In the genomic region with DNA sequence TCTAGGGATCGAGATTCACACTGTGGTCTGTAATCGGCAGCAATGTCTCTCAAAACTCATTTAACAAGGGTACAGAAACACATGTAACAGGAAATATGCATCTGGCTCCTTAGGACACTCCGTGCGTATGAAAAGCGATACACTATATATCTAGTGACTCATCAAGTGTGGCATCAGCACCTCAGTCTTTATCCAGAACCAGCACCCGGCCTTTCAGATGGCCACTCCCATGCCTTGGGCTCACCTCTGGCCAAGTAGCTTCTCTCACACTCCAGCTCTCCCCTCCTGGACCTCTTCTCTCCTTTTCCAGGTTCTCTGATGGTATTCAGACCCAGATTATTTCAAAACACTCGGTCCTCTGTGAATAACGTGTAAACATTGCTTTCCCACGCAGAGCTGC, we compare ENCODE assay signal across 25 mouse cellular contexts.
DNase-seq lines count a peak whose midpoint lies in the region; ATAC-seq lines count a peak whose summit lies in the region.
"Had no signal": no experiment of that assay in that cellular context is flagged by ENCODE, and none has a peak within 500 bp of the region (broad histone marks: within the 10 kb centered on the region; RNA-seq: fewer than 3 reads in every experiment).

No protein-coding gene starts in this region.

- no peak overlapping the region for H3K9ac ChIP-seq in heart, embryonic 11.5 days (ENCODE audit: low read depth, low read length)
- no peak overlapping the region for H3K9ac ChIP-seq in kidney, embryonic 16.5 days (replicated peaks; ENCODE audit: low read length)
- H3K9ac ChIP-seq in embryonic facial prominence, embryonic 15.5 days: no peak overlapping the region
- no peak overlapping the region for H3K9ac ChIP-seq in hindbrain, embryonic 11.5 days (ENCODE audit: low read depth, low read length)
- H3K9ac ChIP-seq: forebrain, postnatal 0 days; heart, embryonic 12.5 days; hindbrain, embryonic 12.5 days; hindbrain, embryonic 15.5 days; intestine, embryonic 15.5 days had no signal

- H3K4me2 ChIP-seq in heart, embryonic 11.5 days: no peak overlapping the region
- H3K4me2 ChIP-seq in kidney, embryonic 16.5 days (replicated peaks; ENCODE audit: low read depth, low read length): no peak overlapping the region
- no peak overlapping the region for H3K4me2 ChIP-seq in embryonic facial prominence, embryonic 15.5 days (replicated peaks)
- no peak overlapping the region for H3K4me2 ChIP-seq in hindbrain, embryonic 11.5 days (replicated peaks; ENCODE audit: low read depth, low read length)
- H3K4me2 ChIP-seq: heart, embryonic 12.5 days; hindbrain, embryonic 12.5 days; hindbrain, embryonic 15.5 days; intestine, embryonic 15.5 days had no signal

- H3K27me3 ChIP-seq in heart, embryonic 10.5 days (ENCODE audit: insufficient read depth, poor library complexity, severe bottlenecking): no peaks in the 10 kb centered on the region
- H3K27me3 ChIP-seq in heart, embryonic 11.5 days (ENCODE audit: control insufficient read depth, insufficient read depth, low read length): no peaks in the 10 kb centered on the region
- no peaks in the 10 kb centered on the region for H3K27me3 ChIP-seq in kidney, embryonic 16.5 days (ENCODE audit: insufficient read depth, low read length)
- H3K27me3 ChIP-seq in embryonic facial prominence, embryonic 15.5 days: no peaks in the 10 kb centered on the region
- no peaks in the 10 kb centered on the region for H3K27me3 ChIP-seq in hindbrain, embryonic 11.5 days (ENCODE audit: control insufficient read depth, insufficient read depth, low read length)
- H3K27me3 ChIP-seq: heart, embryonic 12.5 days; hindbrain, embryonic 12.5 days; hindbrain, embryonic 15.5 days; intestine, embryonic 15.5 days had no signal

- DNase-seq in heart, embryonic 10.5 days (ENCODE audit: low spot score): no peak
- no peak for DNase-seq in kidney, postnatal 10 days
- no peak for DNase-seq in hindbrain, embryonic 11.5 days (ENCODE audit: low spot score)
- no peak for DNase-seq in liver
- DNase-seq: adrenal gland, postnatal 10 days; adrenal gland, postnatal 36 days; cerebellum, adult 2 months; cerebellum, adult 9-11 months; cerebellum, postnatal 25 days; forebrain, postnatal 0 days; gastrocnemius, postnatal 25 days; heart, adult 2 months; heart, postnatal 14 days; heart, postnatal 4 days; kidney, adult 11 months had no signal

- no peak for ATAC-seq in heart, embryonic 11.5 days (replicated peaks; ENCODE audit: insufficient number of reproducible peaks, low FRiP score, low TSS enrichment)
- no peak for ATAC-seq in kidney, embryonic 16.5 days (ENCODE audit: low FRiP score, low TSS enrichment)
- no peak for ATAC-seq in embryonic facial prominence, embryonic 15.5 days (ENCODE audit: insufficient number of reproducible peaks, low FRiP score, low TSS enrichment, low read depth)
- ATAC-seq in hindbrain, embryonic 11.5 days (ENCODE audit: low FRiP score): no peak
- ATAC-seq: activated CD4-positive, CD25-positive, alpha-beta regulatory T cell, adult 4 months; CD4-positive, CD25-positive, alpha-beta regulatory T cell, adult 4 months; forebrain, embryonic 14.5 days; forebrain, postnatal 0 days; intestine, embryonic 15.5 days had no signal

- no peaks in the 10 kb centered on the region for H3K36me3 ChIP-seq in heart, embryonic 10.5 days
- H3K36me3 ChIP-seq in heart, embryonic 11.5 days (ENCODE audit: control insufficient read depth, insufficient read depth, low read length): no peaks in the 10 kb centered on the region
- H3K36me3 ChIP-seq in kidney, embryonic 16.5 days (ENCODE audit: insufficient read depth, low read length): no peaks in the 10 kb centered on the region
- no peaks in the 10 kb centered on the region for H3K36me3 ChIP-seq in embryonic facial prominence, embryonic 15.5 days
- no peaks in the 10 kb centered on the region for H3K36me3 ChIP-seq in hindbrain, embryonic 11.5 days (ENCODE audit: control insufficient read depth, insufficient read depth, low read length)
- H3K36me3 ChIP-seq: heart, embryonic 12.5 days; hindbrain, embryonic 12.5 days; hindbrain, embryonic 15.5 days; intestine, embryonic 15.5 days had no signal

- H3K4me1 ChIP-seq in heart, embryonic 10.5 days: peaks cover 73% of the 10 kb centered on the region
- peaks cover 60% of the 10 kb centered on the region for H3K4me1 ChIP-seq in heart, embryonic 11.5 days (ENCODE audit: control insufficient read depth, insufficient read depth, low read length)
- H3K4me1 ChIP-seq in kidney, embryonic 16.5 days (ENCODE audit: insufficient read depth, low read length): peaks cover 70% of the 10 kb centered on the region
- peaks cover 97% of the 10 kb centered on the region for H3K4me1 ChIP-seq in embryonic facial prominence, embryonic 15.5 days
- H3K4me1 ChIP-seq in hindbrain, embryonic 11.5 days (replicated peaks; ENCODE audit: control insufficient read depth, insufficient read depth, low read length): peaks cover under 1% of the 10 kb centered on the region

- 0 out of 2 replicates have a peak overlapping the region, but pooled peaks have one; percentile 13 for H3K27ac ChIP-seq in heart, embryonic 10.5 days
- no peak overlapping the region for H3K27ac ChIP-seq in heart, embryonic 11.5 days (ENCODE audit: low read depth, low read length)
- H3K27ac ChIP-seq in kidney, embryonic 16.5 days (ENCODE audit: low read length): 0 out of 2 replicates have a peak overlapping the region, but pooled peaks have one; percentile 30
- H3K27ac ChIP-seq in embryonic facial prominence, embryonic 15.5 days (replicated peaks): peak overlapping the region; percentile 68; the same call in 1 of the 2 replicates
- no peak overlapping the region for H3K27ac ChIP-seq in hindbrain, embryonic 11.5 days (ENCODE audit: low read depth, low read length)
- H3K27ac ChIP-seq: heart, adult 2 months; hindbrain, embryonic 12.5 days; hindbrain, embryonic 15.5 days; intestine, embryonic 15.5 days had no signal

- WGBS in heart, embryonic 10.5 days: 83% methylated on average over 9 of the region's 9 CpGs
- 80% methylated on average over 9 of the region's 9 CpGs for WGBS in heart, embryonic 11.5 days (ENCODE audit: insufficient replicate concordance)
- 63% methylated on average over 9 of the region's 9 CpGs for WGBS in kidney, embryonic 16.5 days
- WGBS in embryonic facial prominence, embryonic 15.5 days: 73% methylated on average over 9 of the region's 9 CpGs
- whole genome bisulfite sequencing in hindbrain, embryonic 11.5 days: 88% methylated on average over 9 of the region's 9 CpGs

- no peaks in the 10 kb centered on the region for H3K9me3 ChIP-seq in heart, embryonic 10.5 days
- no peaks in the 10 kb centered on the region for H3K9me3 ChIP-seq in heart, embryonic 11.5 days (replicated peaks; ENCODE audit: control insufficient read depth, low read length)
- no peaks in the 10 kb centered on the region for H3K9me3 ChIP-seq in kidney, embryonic 16.5 days (ENCODE audit: low read length)
- no peaks in the 10 kb centered on the region for H3K9me3 ChIP-seq in embryonic facial prominence, embryonic 15.5 days (replicated peaks)
- H3K9me3 ChIP-seq in hindbrain, embryonic 11.5 days (ENCODE audit: control insufficient read depth, low read length): no peaks in the 10 kb centered on the region
- H3K9me3 ChIP-seq: heart, embryonic 12.5 days; hindbrain, embryonic 12.5 days; hindbrain, embryonic 15.5 days; intestine, embryonic 15.5 days had no signal

- no peak overlapping the region for H3K4me3 ChIP-seq in heart, embryonic 10.5 days
- no peak overlapping the region for H3K4me3 ChIP-seq in heart, embryonic 11.5 days (ENCODE audit: low read depth, low read length)
- H3K4me3 ChIP-seq in kidney, embryonic 16.5 days (ENCODE audit: low read length): no peak overlapping the region
- no peak overlapping the region for H3K4me3 ChIP-seq in embryonic facial prominence, embryonic 15.5 days (replicated peaks)
- no peak overlapping the region for H3K4me3 ChIP-seq in hindbrain, embryonic 11.5 days (ENCODE audit: low read depth, low read length)
- H3K4me3 ChIP-seq: heart, adult 2 months; heart, embryonic 12.5 days; hindbrain, embryonic 12.5 days; hindbrain, embryonic 15.5 days; intestine, embryonic 15.5 days had no signal

Comparison
In these comparisons a context has a peak if more than half of its experiments do, and no peak if none do; other contexts are left out.
1. H3K27ac ChIP-seq: peak in heart, embryonic 10.5 days (single experiment), kidney, embryonic 16.5 days (single experiment) and embryonic facial prominence, embryonic 15.5 days (single experiment); none in heart, embryonic 11.5 days (single experiment) and hindbrain, embryonic 11.5 days (single experiment).